12 mouse cellular contexts compared by ENCODE assay signal in genomic region chr19:7117653-7118307, GRCm38 (mm10). TPM values are rescaled to one million over a fixed set of nuclear protein-coding genes. Genes with fewer than 3 reads are reported as not detected.
DNase-seq lines count a peak whose midpoint lies in the region; ATAC-seq and TF ChIP-seq lines count a peak whose summit lies in the region.
"Had no signal": no experiment of that assay in that cellular context is flagged by ENCODE, and none has a peak within 500 bp of the region (broad histone marks: within the 10 kb centered on the region; RNA-seq: fewer than 3 reads in every experiment).

No protein-coding gene starts in this region.

- no peaks in the 10 kb centered on the region for H3K36me3 ChIP-seq in hindbrain, embryonic 11.5 days (ENCODE audit: control insufficient read depth, insufficient read depth, low read length)
- no peaks in the 10 kb centered on the region for H3K36me3 ChIP-seq in hindbrain, embryonic 16.5 days (ENCODE audit: control insufficient read depth, insufficient read depth, low read length)
- no peaks in the 10 kb centered on the region for H3K36me3 ChIP-seq in liver, embryonic 11.5 days (ENCODE audit: control insufficient read depth, insufficient read depth, low read length)
- no peaks in the 10 kb centered on the region for H3K36me3 ChIP-seq in midbrain, embryonic 11.5 days (ENCODE audit: control insufficient read depth, insufficient read depth, low read length)
- H3K36me3 ChIP-seq: lung, embryonic 15.5 days had no signal

- WGBS in hindbrain, embryonic 11.5 days: 72% methylated on average over 8 of the region's 8 CpGs
- WGBS in hindbrain, embryonic 16.5 days: 84% methylated on average over 8 of the region's 8 CpGs
- 41% methylated on average over 8 of the region's 8 CpGs for WGBS in liver, embryonic 11.5 days
- WGBS in midbrain, embryonic 11.5 days: 76% methylated on average over 8 of the region's 8 CpGs

- H3K4me2 ChIP-seq in hindbrain, embryonic 11.5 days (replicated peaks; ENCODE audit: low read depth, low read length): no peak overlapping the region
- no peak overlapping the region for H3K4me2 ChIP-seq in hindbrain, embryonic 16.5 days (ENCODE audit: low read length)
- peak overlapping the region; percentile 54 for H3K4me2 ChIP-seq in liver, embryonic 11.5 days
- H3K4me2 ChIP-seq in midbrain, embryonic 11.5 days: no peak overlapping the region
- H3K4me2 ChIP-seq: lung, embryonic 15.5 days had no signal

- H3K27me3 ChIP-seq in hindbrain, embryonic 11.5 days (ENCODE audit: control insufficient read depth, insufficient read depth, low read length): peaks cover 2% of the 10 kb centered on the region; the same call in 1 of the 2 replicates
- H3K27me3 ChIP-seq in hindbrain, embryonic 16.5 days (replicated peaks; ENCODE audit: control insufficient read depth, insufficient read depth, low read length): no peaks in the 10 kb centered on the region
- H3K27me3 ChIP-seq in liver, embryonic 11.5 days (replicated peaks; ENCODE audit: control insufficient read depth, insufficient read depth, low read length): peaks cover 5% of the 10 kb centered on the region
- H3K27me3 ChIP-seq in midbrain, embryonic 11.5 days (ENCODE audit: control insufficient read depth, insufficient read depth, low read length): peaks cover 5% of the 10 kb centered on the region; the same call in 1 of the 2 replicates
- H3K27me3 ChIP-seq: lung, embryonic 15.5 days had no signal

- no peaks in the 10 kb centered on the region for H3K9me3 ChIP-seq in hindbrain, embryonic 11.5 days (ENCODE audit: control insufficient read depth, low read length)
- no peaks in the 10 kb centered on the region for H3K9me3 ChIP-seq in hindbrain, embryonic 16.5 days (ENCODE audit: control insufficient read depth, low read length)
- no peaks in the 10 kb centered on the region for H3K9me3 ChIP-seq in liver, embryonic 11.5 days (ENCODE audit: control insufficient read depth, low read length)
- H3K9me3 ChIP-seq in midbrain, embryonic 11.5 days (ENCODE audit: control insufficient read depth, low read length): no peaks in the 10 kb centered on the region
- H3K9me3 ChIP-seq: lung, embryonic 15.5 days had no signal

- ATAC-seq in hindbrain, embryonic 11.5 days (ENCODE audit: low FRiP score): no peak
- ATAC-seq in hindbrain, embryonic 16.5 days: no peak
- ATAC-seq in liver, embryonic 11.5 days (replicated peaks; ENCODE audit: low FRiP score): peak; percentile 80
- ATAC-seq in midbrain, embryonic 11.5 days (ENCODE audit: low FRiP score): no peak

- H3K9ac ChIP-seq in hindbrain, embryonic 11.5 days (ENCODE audit: low read depth, low read length): no peak overlapping the region
- H3K9ac ChIP-seq in hindbrain, embryonic 16.5 days (ENCODE audit: low read depth, low read length): no peak overlapping the region
- peak overlapping the region; percentile 57 for H3K9ac ChIP-seq in liver, embryonic 11.5 days (ENCODE audit: low read depth, low read length)
- H3K9ac ChIP-seq in midbrain, embryonic 11.5 days (ENCODE audit: low read length): no peak overlapping the region
- H3K9ac ChIP-seq: lung, embryonic 15.5 days had no signal

- peaks cover 14% of the 10 kb centered on the region for H3K4me1 ChIP-seq in hindbrain, embryonic 11.5 days (replicated peaks; ENCODE audit: control insufficient read depth, insufficient read depth, low read length)
- peaks cover 20% of the 10 kb centered on the region for H3K4me1 ChIP-seq in hindbrain, embryonic 16.5 days (ENCODE audit: control insufficient read depth, insufficient read depth, low read depth, low read length)
- peaks cover 59% of the 10 kb centered on the region for H3K4me1 ChIP-seq in liver, embryonic 11.5 days (replicated peaks; ENCODE audit: control insufficient read depth, insufficient read depth, low read length)
- peaks cover 31% of the 10 kb centered on the region for H3K4me1 ChIP-seq in midbrain, embryonic 11.5 days (ENCODE audit: control insufficient read depth, insufficient read depth, low read length)

- 0 out of 2 replicates have a peak overlapping the region, but pooled peaks have one; percentile 24 for H3K27ac ChIP-seq in hindbrain, embryonic 11.5 days (ENCODE audit: low read depth, low read length)
- no peak overlapping the region for H3K27ac ChIP-seq in hindbrain, embryonic 16.5 days (ENCODE audit: low read depth, low read length)
- peak overlapping the region; percentile 82 for H3K27ac ChIP-seq in liver, embryonic 11.5 days (ENCODE audit: low read depth, low read length)
- no peak overlapping the region for H3K27ac ChIP-seq in layer of hippocampus, adult 2 months
- H3K27ac ChIP-seq in midbrain, embryonic 11.5 days (ENCODE audit: low read depth, low read length): no peak overlapping the region
- H3K27ac ChIP-seq: left cerebral cortex, adult 2 months; lung, embryonic 15.5 days had no signal

- DNase-seq in hindbrain, embryonic 11.5 days (ENCODE audit: low spot score): no peak
- peak; percentile 45 for DNase-seq in c-Kit-negative CD71-positive TER-119-positive erythroid progenitor cells, embryonic 14.5 days (ENCODE audit: low read depth, low spot score)
- DNase-seq in liver, embryonic 11.5 days (ENCODE audit: low spot score): no peak
- DNase-seq in spleen, postnatal 36 days (ENCODE audit: low spot score in 2 of 2): peak; percentile 55 to 60
- no peak for DNase-seq in layer of hippocampus, adult 2 months (ENCODE audit: low spot score in 2 of 2)
- no peak for DNase-seq in midbrain, embryonic 11.5 days (ENCODE audit: low spot score, missing footprints)
- DNase-seq: gastrocnemius, postnatal 14 days; kidney, adult 8-10 months; right cerebral cortex, postnatal 4 days had no signal

- TF ChIP-seq CTCF in layer of hippocampus, adult 2 months (conservative IDR thresholded peaks at IDR 0.05): no peak

- no peak overlapping the region for H3K4me3 ChIP-seq in hindbrain, embryonic 11.5 days (ENCODE audit: low read depth, low read length)
- no peak overlapping the region for H3K4me3 ChIP-seq in hindbrain, embryonic 16.5 days (ENCODE audit: low read length)
- peak overlapping the region; percentile 1; the same call in 1 of the 2 replicates for H3K4me3 ChIP-seq in liver, embryonic 11.5 days (ENCODE audit: low read depth, low read length)
- no peak overlapping the region for H3K4me3 ChIP-seq in layer of hippocampus, adult 2 months
- H3K4me3 ChIP-seq in midbrain, embryonic 11.5 days (ENCODE audit: low read depth, low read length): no peak overlapping the region
- H3K4me3 ChIP-seq: left cerebral cortex, adult 2 months; lung, embryonic 15.5 days had no signal

RNA-seq across cellular contexts. Expression of gene Flrt1, which starts 12.3 kb away (rescaled TPM):
- 4.6 and 5.6 TPM in 2 replicates for polyA plus RNA-seq in hindbrain, embryonic 11.5 days (2014; fragmentation: Nextera tagmentation; extraction: Ambion mirVana)
- 8.8 and 11.3 TPM in 2 replicates for polyA plus RNA-seq in hindbrain, embryonic 16.5 days (2015; fragmentation: Nextera tagmentation; extraction: Ambion mirVana)
- 0.60 and 0.64 TPM in 2 replicates for polyA plus RNA-seq in liver, embryonic 11.5 days (2014; fragmentation: Nextera tagmentation; extraction: Ambion mirVana)
- total RNA-seq in layer of hippocampus, adult 2 months (2021): 10 to 100 TPM; 17.9 to 19.5 TPM
- 7.5 and 8.2 TPM in 2 replicates for polyA plus RNA-seq in midbrain, embryonic 11.5 days (2014; fragmentation: Nextera tagmentation; extraction: Ambion mirVana)

Comparison
In these comparisons a context has a peak if more than half of its experiments do, and no peak if none do; other contexts are left out.
1. H3K27ac ChIP-seq: peak in hindbrain, embryonic 11.5 days (single experiment) and liver, embryonic 11.5 days (single experiment); none in hindbrain, embryonic 16.5 days (single experiment), layer of hippocampus, adult 2 months (single experiment) and midbrain, embryonic 11.5 days (single experiment).
2. DNase-seq: peak in c-Kit-negative CD71-positive TER-119-positive erythroid progenitor cells, embryonic 14.5 days (single experiment) and spleen, postnatal 36 days (2 of 2); none in hindbrain, embryonic 11.5 days (single experiment), liver, embryonic 11.5 days (single experiment), layer of hippocampus, adult 2 months (0 of 2) and midbrain, embryonic 11.5 days (single experiment).